Mouse (Mus musculus): ENCODE measurements around the gene Xrn1. TPM values are rescaled to one million over a fixed set of nuclear protein-coding genes. Genes with fewer than 3 reads are reported as not detected.

Gene Xrn1
- polyA plus RNA-seq, 1 experiment from 2014 or later = 9.9 TPM

DNA sequence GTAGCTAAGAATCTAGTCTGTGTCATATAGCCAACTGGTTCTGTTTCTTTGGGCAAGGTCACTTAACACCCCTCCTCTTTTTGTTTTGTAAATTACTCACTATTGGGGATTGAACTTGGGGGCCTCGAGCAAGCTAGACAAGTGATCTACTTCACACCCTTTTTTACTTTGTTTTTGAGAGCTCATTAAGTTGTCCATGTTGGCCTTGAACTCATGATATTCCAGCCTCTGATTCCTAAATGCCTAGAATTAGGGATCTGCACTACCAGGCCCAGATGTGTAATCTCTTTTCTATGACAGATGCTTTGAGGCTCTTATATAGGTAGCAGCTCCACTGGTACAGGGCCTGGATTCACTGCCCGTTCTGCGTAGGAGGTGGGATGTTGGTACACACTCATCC lies 89.7 kb downstream of the Xrn1 start:
- DNase-seq (ENCODE audit: low spot score) (no peak), ATAC-seq (replicated peaks; ENCODE audit: low FRiP score, low read depth) (no peak)
- Histone ChIP-seq H3K4me2 (ENCODE audit: low read length) (no peak overlapping the region), H3K27ac (no peak overlapping the region), H3K9me3 (replicated peaks; ENCODE audit: low read length) (no peaks in the 10 kb centered on the region), H3K4me3 (replicated peaks; ENCODE audit: low read depth, low read length) (no peak overlapping the region), H3K36me3 (ENCODE audit: insufficient read depth, low read length) (peaks cover 46% of the 10 kb centered on the region), H3K9ac (ENCODE audit: low read depth, low read length) (no peak overlapping the region), H3K4me1 (replicated peaks; ENCODE audit: insufficient read depth, low read length) (no peaks in the 10 kb centered on the region), H3K27me3 (ENCODE audit: insufficient read depth, low read length) (no peaks in the 10 kb centered on the region)
- 93% methylated on average over 3 of the region's 3 CpGs for WGBS
- no peak for TF ChIP-seq CTCF (IDR thresholded peaks at IDR 0.05; ENCODE audit: low read depth)

DNA sequence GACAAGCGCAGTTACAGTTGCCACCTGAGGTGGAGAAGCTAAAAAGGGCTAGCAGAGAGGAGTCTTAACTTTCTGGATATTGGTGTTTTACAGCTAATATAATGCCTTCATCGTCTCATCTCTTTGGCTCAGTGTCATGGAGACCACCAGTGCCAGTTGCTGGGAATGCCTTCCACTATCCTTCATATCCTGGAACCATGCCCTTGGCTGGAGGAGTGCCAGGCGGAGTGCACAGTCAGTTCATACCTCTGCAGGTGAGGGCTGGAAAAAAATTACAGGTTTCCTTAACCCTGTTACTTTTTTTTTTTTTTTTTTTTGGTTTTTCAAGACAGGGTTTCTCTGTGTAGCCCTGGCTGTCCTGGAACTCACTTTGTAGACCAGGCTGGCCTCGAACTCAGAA lies 96.9 kb downstream of the Xrn1 start:
- WGBS = 97% methylated on average over 4 of the region's 4 CpGs
- no peak for TF ChIP-seq CTCF (IDR thresholded peaks at IDR 0.05; ENCODE audit: low read depth)
- H3K36me3 ChIP-seq (ENCODE audit: insufficient read depth, low read length) = peaks cover 50% of the 10 kb centered on the region

DNA sequence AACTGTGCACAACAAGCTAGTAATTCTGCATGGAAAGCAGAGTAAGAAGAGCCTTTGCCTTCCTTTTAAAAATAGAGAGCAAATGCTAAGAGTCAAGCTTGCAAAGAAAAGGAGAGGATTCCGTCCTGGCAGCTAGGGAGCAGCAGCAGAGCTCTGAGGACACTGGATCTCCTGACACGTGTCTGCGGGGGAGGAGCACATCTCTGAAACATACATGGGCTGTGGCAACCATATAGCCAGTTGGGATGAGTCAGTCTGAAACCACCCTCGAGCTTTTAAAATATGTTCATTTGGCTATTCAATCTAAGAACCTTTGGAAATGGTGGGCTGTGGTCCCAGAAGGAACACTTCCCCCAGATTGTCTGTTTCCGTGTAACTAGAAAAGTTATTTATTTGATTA lies 100.3 kb downstream of the Xrn1 start:
- peaks cover 42% of the 10 kb centered on the region for H3K36me3 ChIP-seq (ENCODE audit: insufficient read depth, low read length)
- no peak overlapping the region for H3K4me2 ChIP-seq (ENCODE audit: low read length)
- H3K27ac ChIP-seq = no peak overlapping the region
- ATAC-seq (replicated peaks; ENCODE audit: low FRiP score, low read depth) (no peak), DNase-seq (ENCODE audit: low spot score) (no peak)
- H3K27me3 ChIP-seq (ENCODE audit: insufficient read depth, low read length) = no peaks in the 10 kb centered on the region
- 0 out of 2 replicates have a peak, but pooled peaks have one; percentile 9 for TF ChIP-seq CTCF (IDR thresholded peaks at IDR 0.05; ENCODE audit: low read depth)
- WGBS = 81% methylated on average over 5 of the region's 5 CpGs
- no peak overlapping the region for H3K4me3 ChIP-seq (replicated peaks; ENCODE audit: low read depth, low read length)
- H3K9ac ChIP-seq (ENCODE audit: low read depth, low read length) = no peak overlapping the region
- H3K9me3 ChIP-seq (replicated peaks; ENCODE audit: low read length) = no peaks in the 10 kb centered on the region
- H3K4me1 ChIP-seq (replicated peaks; ENCODE audit: insufficient read depth, low read length) = no peaks in the 10 kb centered on the region

More for the DNA sequence above, 96.9 kb downstream of the Xrn1 start:
- DNase-seq (ENCODE audit: low spot score) (no peak), ATAC-seq (replicated peaks; ENCODE audit: low FRiP score, low read depth) (no peak)
- Histone ChIP-seq H3K4me3 (replicated peaks; ENCODE audit: low read depth, low read length) (no peak overlapping the region), H3K4me2 (ENCODE audit: low read length) (no peak overlapping the region), H3K9me3 (replicated peaks; ENCODE audit: low read length) (no peaks in the 10 kb centered on the region), H3K9ac (ENCODE audit: low read depth, low read length) (no peak overlapping the region), H3K27me3 (ENCODE audit: insufficient read depth, low read length) (no peaks in the 10 kb centered on the region), H3K27ac (no peak overlapping the region), H3K4me1 (replicated peaks; ENCODE audit: insufficient read depth, low read length) (no peaks in the 10 kb centered on the region)

DNA sequence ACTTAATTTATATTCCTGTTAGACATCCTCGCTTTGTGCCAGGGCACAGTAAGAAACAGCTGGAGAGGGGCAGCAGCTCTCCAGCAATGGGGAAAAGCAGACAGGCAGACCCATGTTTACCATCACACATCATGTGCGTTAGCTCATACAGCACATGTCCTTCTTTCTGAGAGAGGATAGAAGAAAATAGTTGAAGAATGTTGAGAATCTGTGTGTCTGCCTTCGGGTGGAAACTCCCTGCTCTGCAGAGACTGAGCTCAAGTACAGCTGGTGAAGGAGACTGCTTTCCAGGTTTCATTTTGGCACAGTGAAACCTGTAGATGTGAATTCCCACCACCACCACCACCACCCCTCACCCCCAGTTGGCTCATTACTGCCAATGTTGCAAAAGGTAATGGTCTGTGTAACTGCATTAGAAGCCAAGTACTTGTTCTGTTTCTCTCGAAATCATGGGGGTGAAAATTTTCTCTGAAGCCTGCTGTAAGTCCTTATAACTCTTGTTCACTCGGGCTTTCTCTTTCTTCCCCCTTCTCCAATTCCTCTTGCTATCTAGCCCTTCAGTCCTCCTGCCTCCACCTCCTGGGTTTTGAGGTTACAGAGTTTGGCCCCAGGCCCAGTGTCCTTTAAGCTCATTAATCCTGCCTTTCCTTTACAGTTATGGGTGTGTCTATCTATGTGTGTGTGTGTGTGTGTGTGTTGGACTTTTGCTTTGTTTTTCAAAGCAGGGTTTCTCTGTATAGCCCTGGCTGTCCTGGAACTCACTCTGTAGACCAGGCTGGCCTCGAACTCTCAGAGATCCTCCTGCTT lies 102.1 kb downstream of the Xrn1 start:
- H3K9ac ChIP-seq (ENCODE audit: low read depth, low read length) = 0 out of 2 replicates have a peak overlapping the region, but pooled peaks have one; percentile 23
- no peak for ATAC-seq (replicated peaks; ENCODE audit: low FRiP score, low read depth)
- no peak for TF ChIP-seq CTCF (IDR thresholded peaks at IDR 0.05; ENCODE audit: low read depth)
- DNase-seq (ENCODE audit: low spot score) = peak; percentile 32
- H3K4me2 ChIP-seq (ENCODE audit: low read length) = no peak overlapping the region
- H3K27me3 ChIP-seq (ENCODE audit: insufficient read depth, low read length) = no peaks in the 10 kb centered on the region
- H3K27ac ChIP-seq = peak overlapping the region; percentile 57
- no peak overlapping the region for H3K4me3 ChIP-seq (replicated peaks; ENCODE audit: low read depth, low read length)
- no peaks in the 10 kb centered on the region for H3K9me3 ChIP-seq (replicated peaks; ENCODE audit: low read length)
- H3K4me1 ChIP-seq (replicated peaks; ENCODE audit: insufficient read depth, low read length) = no peaks in the 10 kb centered on the region
- peaks cover 28% of the 10 kb centered on the region for H3K36me3 ChIP-seq (ENCODE audit: insufficient read depth, low read length)
- 64% methylated on average over 6 of the region's 6 CpGs for WGBS

DNA sequence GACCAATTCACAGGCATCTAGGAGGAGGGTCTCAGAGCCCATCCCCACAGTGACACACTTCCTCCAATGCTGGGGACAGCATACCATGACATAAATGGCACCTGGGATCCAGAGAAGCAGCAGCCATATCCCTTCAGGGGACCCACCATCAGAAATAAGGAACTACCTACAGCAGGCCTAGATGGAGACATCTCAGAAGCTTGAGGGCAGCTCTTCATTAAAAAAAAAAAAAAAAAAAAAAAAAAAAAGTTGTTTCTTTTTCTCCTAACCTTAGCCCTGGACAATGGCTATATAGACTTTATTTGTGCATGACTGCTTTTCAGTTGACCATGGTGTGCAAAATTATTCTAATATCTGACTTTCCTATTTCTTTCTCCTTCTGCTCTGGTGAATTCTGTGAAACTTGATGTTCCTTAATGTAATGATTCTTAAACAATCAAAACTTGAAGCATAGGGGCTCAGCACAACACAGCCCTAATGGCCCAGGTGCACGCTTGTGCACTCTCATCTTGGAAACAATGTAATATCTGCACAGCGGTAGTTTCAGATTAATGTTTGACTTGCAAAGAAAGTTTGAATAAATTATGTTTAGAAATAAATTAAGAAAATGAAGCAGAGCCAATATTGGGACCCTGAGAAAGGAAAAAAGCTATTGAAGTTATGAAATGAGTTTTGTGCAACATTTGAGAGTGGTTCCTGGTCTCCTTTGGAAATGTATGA lies 108.7 kb downstream of the Xrn1 start:
- ATAC-seq (replicated peaks; ENCODE audit: low FRiP score, low read depth) = no peak
- no peaks in the 10 kb centered on the region for H3K27me3 ChIP-seq (ENCODE audit: insufficient read depth, low read length)
- 59% methylated on average over 2 of the region's 2 CpGs for WGBS
- no peak overlapping the region for H3K9ac ChIP-seq (ENCODE audit: low read depth, low read length)
- H3K36me3 ChIP-seq (ENCODE audit: insufficient read depth, low read length) = peaks cover 9% of the 10 kb centered on the region
- TF ChIP-seq CTCF (IDR thresholded peaks at IDR 0.05; ENCODE audit: low read depth) = no peak
- H3K9me3 ChIP-seq (replicated peaks; ENCODE audit: low read length) = no peaks in the 10 kb centered on the region
- H3K4me3 ChIP-seq (replicated peaks; ENCODE audit: low read depth, low read length) = no peak overlapping the region
- peak; percentile 3 for DNase-seq (ENCODE audit: low spot score)
- no peak overlapping the region for H3K4me2 ChIP-seq (ENCODE audit: low read length)
- H3K4me1 ChIP-seq (replicated peaks; ENCODE audit: insufficient read depth, low read length) = no peaks in the 10 kb centered on the region
- no peak overlapping the region for H3K27ac ChIP-seq

DNA sequence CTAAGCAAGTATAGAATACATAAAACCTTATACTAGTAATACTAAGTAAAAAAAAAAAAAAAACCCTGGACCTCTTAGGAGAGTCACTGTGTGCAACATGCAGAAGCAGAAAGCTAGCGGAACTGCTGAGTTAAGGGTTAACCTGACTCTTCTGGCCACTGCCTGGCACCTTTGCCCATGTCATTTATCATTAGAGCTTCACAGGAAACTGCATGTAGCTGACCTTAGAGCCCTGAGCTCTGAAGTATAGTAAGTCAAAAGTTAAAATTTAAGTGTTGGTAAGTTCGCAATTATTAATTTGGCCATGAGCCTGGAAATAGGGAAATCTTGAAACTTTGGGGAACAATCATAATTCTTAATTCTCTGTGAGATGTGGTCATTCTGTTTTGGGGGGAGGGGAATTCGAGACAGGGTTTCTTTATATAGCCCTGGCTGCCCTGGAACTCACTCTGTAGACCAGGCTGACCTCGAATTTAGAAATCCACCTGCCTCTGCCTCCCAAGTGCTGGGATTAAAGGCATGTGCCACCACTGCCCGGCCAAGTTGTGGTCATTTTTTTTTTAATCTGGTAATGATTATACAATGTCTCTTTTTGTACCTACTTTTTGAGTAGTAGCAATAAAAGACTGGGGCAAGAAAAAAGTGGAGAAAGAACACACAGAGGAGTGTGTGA lies 109.4 kb downstream of the Xrn1 start:
- no peak overlapping the region for H3K4me2 ChIP-seq (ENCODE audit: low read length)
- no peaks in the 10 kb centered on the region for H3K4me1 ChIP-seq (replicated peaks; ENCODE audit: insufficient read depth, low read length)
- ATAC-seq (replicated peaks; ENCODE audit: low FRiP score, low read depth) (no peak; the same call in 1 of the 2 replicates), DNase-seq (ENCODE audit: low spot score) (peak; percentile 12)
- WGBS = 48% methylated on average over 5 of the region's 5 CpGs
- H3K36me3 ChIP-seq (ENCODE audit: insufficient read depth, low read length) = 0 out of 2 replicates have a peak, but pooled peaks cover 5% of the 10 kb centered on the region
- H3K27ac ChIP-seq = no peak overlapping the region
- H3K27me3 ChIP-seq (ENCODE audit: insufficient read depth, low read length) = no peaks in the 10 kb centered on the region
- no peak overlapping the region for H3K4me3 ChIP-seq (replicated peaks; ENCODE audit: low read depth, low read length)
- H3K9me3 ChIP-seq (replicated peaks; ENCODE audit: low read length) = no peaks in the 10 kb centered on the region
- no peak overlapping the region for H3K9ac ChIP-seq (ENCODE audit: low read depth, low read length)
- no peak for TF ChIP-seq CTCF (IDR thresholded peaks at IDR 0.05; ENCODE audit: low read depth)

Data from kidney, postnatal 0 days (tissue).